Mouse (Mus musculus) thymus, postnatal 4 days (tissue): ENCODE data around the gene Gdi1.

Experiments used
- DNase-seq: peaks from one replicate; pipeline ENCODE4 v3.0.0; 2021

The Gdi1 gene

DNA sequence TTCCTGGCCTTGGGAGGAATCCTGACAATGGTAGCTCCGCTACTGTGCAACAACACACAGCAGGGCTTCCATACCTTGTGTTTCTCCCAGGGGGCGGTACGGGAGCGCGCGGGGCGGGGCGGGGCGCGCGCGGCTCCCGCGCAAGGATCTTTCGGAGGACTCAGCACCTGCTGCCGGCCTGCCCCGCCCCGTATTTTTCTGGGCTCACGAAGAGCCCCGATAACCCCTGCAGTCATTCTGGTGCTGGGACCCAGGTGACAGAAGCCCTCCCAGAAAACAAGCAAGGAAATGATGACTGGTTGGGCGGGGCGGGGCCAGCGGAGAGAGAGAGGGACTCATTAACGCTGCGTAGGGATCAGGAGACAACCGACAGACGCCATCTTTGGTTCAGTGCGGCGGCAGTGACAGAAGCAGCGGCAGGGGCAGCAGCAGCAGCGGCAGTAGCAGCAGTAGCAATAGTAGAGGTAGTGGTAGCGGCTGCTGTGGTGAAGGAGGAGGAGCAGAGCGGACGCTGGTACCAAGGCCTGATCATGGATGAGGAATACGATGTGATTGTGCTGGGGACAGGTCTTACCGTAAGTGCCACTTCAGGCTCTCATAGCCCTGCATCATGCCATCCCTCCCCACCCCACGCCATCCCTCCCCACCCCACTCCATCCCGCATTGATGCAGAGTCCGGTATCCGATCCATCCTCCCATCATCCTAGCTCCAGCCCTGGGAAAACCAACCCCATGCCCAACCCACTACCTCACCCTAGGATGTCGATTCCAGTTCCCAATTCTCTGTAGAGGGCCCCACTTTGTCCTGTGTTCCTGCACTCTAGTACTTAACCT lies at the start of gene Gdi1:
TSS of gene Gdi1 (plus strand) at position 132 of the 834 bp plus-strand sequence.
- peak; percentile 84 for DNase-seq

- no peak for DNase-seq
Observed at GRCm38 (mm10) chrX:74257746-74258145, 47.1 kb upstream of the Gdi1 start.

GRCm38 (mm10) chrX:74269736-74270061 lies 35.1 kb upstream of the Gdi1 start:
- DNase-seq = no peak

DNA sequence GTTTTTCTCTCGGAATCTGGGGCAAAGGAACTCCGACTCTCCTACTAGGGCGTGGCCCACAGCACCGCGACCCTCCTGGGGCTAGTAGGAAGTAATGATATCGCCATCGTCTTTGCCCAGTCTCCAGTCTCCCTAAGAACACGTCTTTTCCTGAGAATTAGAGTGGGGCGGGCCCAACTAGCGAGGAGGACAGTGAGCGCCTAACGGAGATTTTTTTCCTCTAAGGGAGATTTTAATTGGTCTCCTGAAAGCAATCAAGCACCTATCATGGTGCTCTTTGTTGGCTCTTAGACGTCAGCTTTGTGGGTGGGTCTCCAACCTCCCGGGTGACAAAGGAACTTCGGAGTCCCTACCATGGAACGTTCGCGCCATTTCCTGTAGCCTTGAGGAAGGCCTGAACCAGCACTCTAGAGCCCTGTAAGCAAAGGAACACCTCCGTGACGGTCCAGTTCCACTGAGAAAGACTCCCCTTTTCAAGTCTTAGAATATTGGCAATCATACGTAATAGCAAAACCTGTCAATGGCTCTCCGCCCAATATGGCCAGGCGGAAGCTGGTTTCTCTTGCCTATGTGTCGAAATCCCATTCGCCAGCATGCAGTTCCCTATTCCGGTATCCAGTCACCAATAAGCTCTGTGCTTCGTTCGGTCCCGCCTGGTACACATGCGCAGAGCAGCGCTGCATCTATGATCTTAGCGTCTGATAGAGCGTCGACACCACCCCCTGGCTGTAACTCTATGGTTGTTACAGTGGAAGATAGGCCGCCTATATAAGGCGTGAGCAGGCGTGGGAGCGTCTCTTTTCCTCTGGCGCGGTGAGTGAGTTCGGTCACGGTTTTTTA lies 34.5 kb upstream of the Gdi1 start, which contains the start of gene Rpl10:
TSS of gene Rpl10 (plus strand) at position 751 of the 840 bp plus-strand sequence.
- peak; percentile 87 for DNase-seq

DNA sequence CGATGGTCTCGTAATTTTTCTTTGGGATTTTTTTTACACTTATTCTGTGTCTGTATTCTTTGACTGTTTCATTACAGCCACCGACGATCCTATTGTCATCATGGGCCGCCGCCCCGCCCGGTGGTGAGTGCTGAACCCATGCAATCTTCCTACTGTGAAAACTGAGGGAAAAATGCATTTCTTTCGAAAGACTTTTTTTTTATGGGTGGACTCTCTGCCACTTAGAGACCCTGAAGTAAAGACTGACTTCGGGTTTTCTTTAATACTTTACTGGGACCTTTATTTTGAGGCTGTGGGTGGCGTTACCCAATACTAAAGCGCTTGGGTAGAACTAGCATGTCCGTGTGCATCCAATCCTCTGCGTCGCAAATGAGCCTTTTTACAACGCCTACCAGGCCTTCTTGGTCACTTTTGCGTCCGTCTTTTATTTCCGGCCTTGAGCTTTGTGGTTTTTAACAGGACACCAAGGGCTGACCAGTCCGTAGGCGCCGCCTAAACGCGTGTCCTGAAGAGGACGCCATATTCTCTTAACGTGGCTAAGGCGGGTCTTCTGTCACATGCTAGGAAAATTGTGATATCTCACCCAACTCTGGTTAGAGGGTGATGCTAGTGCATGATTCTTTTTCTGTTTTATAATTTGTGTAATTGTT lies 33.8 kb upstream of the Gdi1 start:
- peak; percentile 26 for DNase-seq

GRCm38 (mm10) chrX:74273422-74274322 lies 31.1 kb upstream of the Gdi1 start:
- DNase-seq = no peak

- DNase-seq = no peak
Observed at GRCm38 (mm10) chrX:74277916-74278315, 26.9 kb upstream of the Gdi1 start.

DNA sequence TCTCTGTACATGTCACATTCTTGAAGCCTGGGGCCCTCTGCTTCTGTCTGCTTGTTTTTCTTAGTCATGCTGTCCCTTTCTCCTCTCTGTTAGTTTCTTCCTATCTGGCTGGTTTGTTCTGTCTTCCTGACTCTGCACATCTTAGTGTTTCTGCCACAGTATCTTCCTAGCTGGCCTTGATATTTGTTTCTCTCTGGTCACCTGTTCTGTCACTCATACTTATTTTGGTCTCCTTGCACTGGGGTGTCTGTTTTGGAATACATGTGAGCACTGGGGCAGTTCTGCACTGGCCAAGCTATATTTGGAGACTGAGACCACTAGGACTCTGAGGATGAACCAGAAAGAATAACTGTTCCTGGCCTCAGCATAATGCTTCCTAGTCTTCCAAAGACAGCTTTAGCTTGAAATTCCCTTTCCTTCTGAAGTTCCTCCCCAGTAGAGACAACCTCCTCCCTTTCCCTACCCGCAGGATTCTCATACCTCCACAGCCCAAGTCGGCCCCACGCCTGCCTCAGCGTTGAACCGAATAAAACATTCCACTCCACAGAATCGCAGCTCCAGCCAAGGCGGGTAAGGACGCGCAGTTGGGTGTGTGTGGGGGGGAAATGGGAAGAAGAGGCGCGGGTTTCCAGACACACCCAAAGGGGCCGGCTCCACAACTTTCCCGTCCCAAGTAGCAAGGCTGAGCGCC lies 23.6 kb upstream of the Gdi1 start:
- no peak for DNase-seq

- DNase-seq = peak; percentile 62
Observed at GRCm38 (mm10) chrX:74281732-74282394, 22.9 kb upstream of the Gdi1 start, which contains the start of the genes Taz and Dnase1l1. Gene Taz, plus strand, starts transcription at chrX:74281912. Gene Dnase1l1, minus strand, starts transcription at chrX:74282337.

DNA sequence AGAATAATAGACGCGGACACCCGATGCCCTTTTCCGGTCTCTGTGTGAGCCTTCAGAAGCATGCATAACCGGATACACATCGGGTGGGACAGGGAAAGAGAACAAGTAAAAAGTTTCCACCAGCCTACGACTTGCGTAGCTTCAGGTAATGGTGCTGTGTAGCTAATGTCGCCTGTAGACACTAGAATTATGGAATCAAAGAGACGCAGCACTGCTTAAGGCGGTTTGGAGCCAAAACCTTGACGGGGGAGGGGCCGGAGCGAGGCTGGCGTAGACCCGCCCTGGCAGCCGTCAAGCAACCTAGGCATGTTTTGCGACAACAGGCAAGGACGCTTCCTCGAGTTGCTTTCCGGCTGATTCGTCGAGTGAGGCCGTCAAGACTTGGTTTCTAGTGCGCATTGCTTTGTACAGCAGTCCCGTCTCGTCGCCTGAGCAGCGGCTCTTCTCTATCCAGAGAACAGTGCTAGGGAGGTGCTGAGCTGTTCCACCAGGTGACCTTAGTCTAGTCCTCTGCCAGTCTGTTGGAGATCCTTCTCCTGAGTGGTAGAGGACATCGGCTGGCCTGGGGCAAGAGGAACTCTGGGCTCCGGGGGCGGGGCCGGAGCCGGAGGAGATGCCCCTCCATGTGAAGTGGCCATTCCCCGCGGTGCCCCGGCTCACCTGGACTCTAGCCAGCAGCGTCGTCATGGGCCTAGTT lies 22.3 kb upstream of the Gdi1 start:
- DNase-seq = peak; percentile 90

GRCm38 (mm10) chrX:74283092-74283437 lies 21.7 kb upstream of the Gdi1 start:
- DNase-seq = no peak

- no peak for DNase-seq
Observed at GRCm38 (mm10) chrX:74293431-74293830, 11.4 kb upstream of the Gdi1 start.

DNA sequence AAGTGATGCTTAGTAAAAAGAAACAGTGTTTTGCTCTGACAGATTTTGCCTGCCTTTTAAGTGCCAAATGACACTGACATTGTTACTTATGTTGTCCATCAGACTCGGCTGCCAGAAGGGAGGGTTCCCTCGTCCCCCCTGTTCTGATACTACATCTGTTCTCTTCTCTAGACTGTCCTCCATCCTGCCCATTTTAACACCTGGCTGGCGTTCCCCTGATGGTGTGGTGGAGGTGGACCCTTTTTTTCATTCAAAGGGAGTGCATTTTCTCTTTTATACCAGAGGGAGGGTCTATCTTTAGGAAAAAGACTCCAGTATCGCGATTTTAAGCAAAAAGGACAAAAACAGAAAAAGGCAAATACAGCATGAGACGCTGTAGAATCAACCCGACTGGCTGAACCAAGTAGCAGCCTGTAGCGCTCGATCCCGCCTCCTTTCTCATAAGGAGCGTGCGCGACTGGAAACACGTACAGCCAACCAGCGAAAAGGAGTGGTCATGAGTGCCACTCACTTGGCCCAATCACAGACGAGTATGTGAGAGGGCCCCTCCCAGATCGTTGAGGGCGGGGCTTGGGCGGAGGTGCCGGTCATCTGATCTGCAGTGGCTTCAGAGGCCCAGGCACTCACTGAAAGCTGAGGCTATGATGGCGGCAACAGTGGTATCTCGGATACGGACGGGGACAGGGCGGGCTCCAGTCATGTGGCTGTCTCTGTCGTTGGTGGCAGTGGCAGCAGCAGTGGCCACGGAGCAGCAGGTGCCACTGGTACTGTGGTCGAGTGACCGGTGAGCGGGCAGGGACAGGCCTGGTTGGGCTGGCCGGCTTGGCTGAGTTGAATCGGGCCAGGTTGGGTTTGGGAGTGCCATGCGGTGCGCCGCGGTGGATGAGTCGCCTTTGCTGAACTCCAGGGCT lies 8.0 kb upstream of the Gdi1 start, which contains the start of gene Atp6ap1:
TSS of gene Atp6ap1 (plus strand) at position 560 of the 911 bp plus-strand sequence.
- DNase-seq = peak; percentile 91

DNA sequence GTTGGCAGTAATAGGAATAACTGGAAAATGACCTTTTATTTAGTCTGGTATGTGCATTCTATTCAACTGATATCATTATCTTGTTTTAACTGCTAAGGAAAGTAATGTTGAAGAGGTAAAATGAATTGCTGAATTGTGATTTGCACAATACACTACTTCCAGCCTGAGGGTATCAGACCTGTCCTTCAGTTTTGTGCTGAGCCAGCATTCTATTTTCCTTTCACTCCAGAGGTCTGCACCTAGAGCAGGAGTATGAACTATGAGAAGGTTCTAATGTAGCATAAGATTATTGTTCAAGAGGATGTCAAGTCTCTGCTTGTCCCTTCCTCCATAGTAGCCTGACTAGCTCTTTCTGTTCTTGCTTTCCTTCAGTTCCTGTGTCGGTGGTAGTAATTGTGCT lies 6.5 kb upstream of the Gdi1 start:
- DNase-seq = no peak

- no peak for DNase-seq
Observed at GRCm38 (mm10) chrX:74299721-74300120, 5.1 kb upstream of the Gdi1 start.

DNA sequence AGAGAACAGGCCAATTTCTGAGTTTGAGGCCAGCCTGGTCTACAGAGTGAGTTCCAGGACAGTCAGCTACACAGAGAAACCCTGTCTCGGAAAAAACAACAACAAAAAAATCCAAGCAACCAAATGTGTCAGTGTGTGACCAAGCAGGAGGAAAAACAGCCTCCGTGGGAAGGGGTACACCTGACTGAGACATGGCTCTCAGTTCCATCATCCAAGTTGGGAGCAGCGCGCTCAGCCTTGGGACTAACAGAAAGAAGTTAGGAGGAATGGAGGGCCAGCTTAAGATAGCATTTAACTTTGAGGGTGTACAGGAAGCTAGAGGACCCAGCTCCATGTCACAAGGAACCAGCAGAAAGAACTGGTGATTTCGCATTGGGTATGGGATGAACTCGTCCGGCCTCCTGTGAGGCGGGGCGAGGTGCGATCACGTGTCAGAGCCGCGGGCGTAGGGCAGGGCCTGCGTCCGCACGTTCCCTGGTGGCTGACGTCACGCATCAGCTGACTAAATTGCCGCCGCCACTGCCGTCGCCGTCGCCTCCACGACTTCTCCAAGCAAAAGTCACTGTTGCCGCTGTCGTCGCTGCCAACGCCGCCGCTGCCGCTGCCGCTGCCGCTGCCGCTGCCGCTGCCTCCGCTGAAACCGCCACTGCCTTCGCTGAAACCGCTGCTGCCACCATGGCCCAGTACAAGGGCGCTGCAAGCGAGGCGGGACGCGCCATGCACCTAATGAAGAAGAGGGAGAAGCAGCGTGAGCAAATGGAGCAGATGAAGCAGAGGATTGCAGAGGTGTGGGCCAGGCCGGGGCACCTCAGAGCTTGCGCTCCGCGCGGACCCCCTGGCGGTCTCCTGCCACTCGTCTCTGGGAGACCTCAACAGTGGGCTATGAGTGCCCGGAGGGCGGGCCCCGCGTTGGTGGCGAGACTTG lies 8.0 kb downstream of the Gdi1 start, which contains the start of gene Fam50a:
TSS of gene Fam50a (plus strand) at position 494 of the 925 bp plus-strand sequence.
- DNase-seq = peak; percentile 89

- DNase-seq = peak; percentile 68
Observed at GRCm38 (mm10) chrX:74328725-74329161, 23.9 kb downstream of the Gdi1 start, which contains the start of gene Plxna3. Gene Plxna3, plus strand, starts transcription at chrX:74329066.

- DNase-seq = no peak
Observed at GRCm38 (mm10) chrX:74329215-74329671, 24.4 kb downstream of the Gdi1 start.
